Mouse (Mus musculus) hindbrain, postnatal 0 days (tissue): ENCODE data around the gene Fhdc1. TPM values are rescaled to one million over a fixed set of nuclear protein-coding genes. Genes with fewer than 3 reads are reported as not detected.

ENCODE experiments used
- ATAC-seq: fragments of 200-750 bp; cut with Nextera tagmentation; 2 replicates; pipeline ENCODE4 v1.8.0; 2017; ENCODE audit warnings: mild to moderate bottlenecking, moderate TSS enrichment, moderate library complexity
- DNase-seq: peaks from one replicate; pipeline ENCODE4 v3.0.0-alpha.2; 2015; ENCODE audit warnings: low spot score
- H3K27ac ChIP-seq: fragments of 300-500 bp; sonication (generic); 2 replicates; pipeline ENCODE4 v1.5.1; 2014; ENCODE audit warnings: mild to moderate bottlenecking
- H3K27me3 ChIP-seq: fragments of 300-500 bp; sonication (generic); 2 replicates; pipeline ENCODE4 v1.6.1; 2014; ENCODE audit warnings: low read length, mixed read lengths; ENCODE audit not compliant: insufficient read depth
- H3K36me3 ChIP-seq: fragments of 300-500 bp; sonication (generic); 2 replicates; pipeline ENCODE4 v1.6.1; 2014; ENCODE audit warnings: low read length, mixed read lengths; ENCODE audit not compliant: insufficient read depth
- H3K4me1 ChIP-seq: fragments of 300-500 bp; sonication (generic); 2 replicates; pipeline ENCODE4 v1.6.1; 2014; ENCODE audit warnings: antibody characterized with exemption, low read length, mixed read lengths; ENCODE audit not compliant: insufficient read depth
- H3K4me2 ChIP-seq: fragments of 300-500 bp; sonication (generic); 2 replicates; pipeline ENCODE4 v1.6.1; 2014; ENCODE audit warnings: low read depth, mild to moderate bottlenecking, low read length, moderate library complexity, mixed read lengths
- H3K4me3 ChIP-seq: fragments of 300-500 bp; sonication (generic); 2 replicates; pipeline ENCODE4 v1.5.1; 2014; ENCODE audit warnings: low read length
- H3K9ac ChIP-seq: fragments of 300-500 bp; sonication (generic); replicated peaks from 2 replicates; pipeline ENCODE4 v1.6.1; 2014; ENCODE audit warnings: mild to moderate bottlenecking, low read length, moderate library complexity, mixed read lengths
- H3K9me3 ChIP-seq: fragments of 300-500 bp; sonication (generic); 2 replicates; pipeline ENCODE4 v1.6.1; 2016; ENCODE audit warnings: low read length, mixed read lengths
- CTCF ChIP-seq: IDR thresholded peaks from 2 replicates; pipeline ENCODE4 v1.5.1; 2016; ENCODE audit warnings: antibody characterized with exemption, control low read depth, low read depth
- WGBS: fragments of 180-500 bp; shearing (Covaris S2); extraction: QIAGEN DNeasy Blood & Tissue Kit; methylation state at CpG from one replicate; pipeline ENCODE4 v1.1.7; 2014; 5-methylcytosine and 5-hydroxymethylcytosine counted together
- polyA plus RNA-seq: library from polyadenylated mRNA; unstranded; fragments of >200 nt; fragmentation: Nextera tagmentation; extraction: Ambion mirVana; gene quantifications from 2 replicates; pipeline ENCODE4 v1.2.1, GENCODE M21; 2015
- total RNA-seq: library from RNA; depleted of rRNA; stranded (reverse); fragments of >200 nt; gene quantifications from 2 replicates; pipeline ENCODE4 v1.2.3, GENCODE M21; 2014; rRNA removed

The Fhdc1 gene
- total and polyA plus RNA-seq, 2 experiments from 2014 or later: 3.5 to 7.7 TPM

GRCm38 (mm10) chr3:84405523-84405922 lies 74.7 kb downstream of the Fhdc1 start:
- TF ChIP-seq CTCF: no peak

GRCm38 (mm10) chr3:84403389-84403788 lies 76.8 kb downstream of the Fhdc1 start:
- no peak overlapping the region for H3K4me2 ChIP-seq
- no peak overlapping the region for H3K9ac ChIP-seq
- H3K36me3 ChIP-seq: no peaks in the 10 kb centered on the region
- no peak overlapping the region for H3K4me3 ChIP-seq
- no peaks in the 10 kb centered on the region for H3K4me1 ChIP-seq
- H3K27ac ChIP-seq: no peak overlapping the region
- no peaks in the 10 kb centered on the region for H3K9me3 ChIP-seq
- ATAC-seq (no peak), DNase-seq (peak; percentile 34)
- no peaks in the 10 kb centered on the region for H3K27me3 ChIP-seq
- TF ChIP-seq CTCF: no peak
- 27% methylated on average over 5 of the region's 5 CpGs for WGBS

More at GRCm38 (mm10) chr3:84405523-84405922, 74.7 kb downstream of the Fhdc1 start:
- H3K9ac ChIP-seq: no peak overlapping the region
- DNase-seq (no peak), ATAC-seq (no peak)
- H3K36me3 ChIP-seq: no peaks in the 10 kb centered on the region
- WGBS: 79% methylated on average over 4 of the region's 4 CpGs
- no peaks in the 10 kb centered on the region for H3K27me3 ChIP-seq
- H3K9me3 ChIP-seq: no peaks in the 10 kb centered on the region
- no peak overlapping the region for H3K4me2 ChIP-seq
- no peaks in the 10 kb centered on the region for H3K4me1 ChIP-seq
- no peak overlapping the region for H3K27ac ChIP-seq
- H3K4me3 ChIP-seq: no peak overlapping the region

GRCm38 (mm10) chr3:84402716-84403115 lies 77.5 kb downstream of the Fhdc1 start:
- DNase-seq (no peak), ATAC-seq (no peak)
- H3K4me3 ChIP-seq: no peak overlapping the region
- no peaks in the 10 kb centered on the region for H3K36me3 ChIP-seq
- H3K9me3 ChIP-seq: no peaks in the 10 kb centered on the region
- no peak overlapping the region for H3K27ac ChIP-seq
- no peak overlapping the region for H3K4me2 ChIP-seq
- no peaks in the 10 kb centered on the region for H3K4me1 ChIP-seq
- TF ChIP-seq CTCF: no peak
- 13% methylated on average over 2 of the region's 2 CpGs for WGBS
- H3K27me3 ChIP-seq: no peaks in the 10 kb centered on the region
- H3K9ac ChIP-seq: no peak overlapping the region

GRCm38 (mm10) chr3:84397976-84398375 lies 82.3 kb downstream of the Fhdc1 start:
- Histone ChIP-seq H3K9ac (no peak overlapping the region), H3K9me3 (no peaks in the 10 kb centered on the region), H3K36me3 (no peaks in the 10 kb centered on the region), H3K4me2 (no peak overlapping the region), H3K4me1 (no peaks in the 10 kb centered on the region), H3K27ac (no peak overlapping the region), H3K4me3 (no peak overlapping the region), H3K27me3 (no peaks in the 10 kb centered on the region)
- 28% methylated on average over 4 of the region's 4 CpGs for WGBS
- TF ChIP-seq CTCF: no peak
- peak; percentile 30 for DNase-seq
- no peak for ATAC-seq

- ATAC-seq: no peak
- no peak for DNase-seq
- Histone ChIP-seq H3K4me3 (no peak overlapping the region), H3K4me2 (no peak overlapping the region), H3K36me3 (no peaks in the 10 kb centered on the region), H3K9ac (no peak overlapping the region), H3K27ac (no peak overlapping the region), H3K27me3 (no peaks in the 10 kb centered on the region), H3K4me1 (no peaks in the 10 kb centered on the region), H3K9me3 (no peaks in the 10 kb centered on the region)
- TF ChIP-seq CTCF: no peak
- 94% methylated on average over 2 of the region's 2 CpGs for WGBS
Observed at GRCm38 (mm10) chr3:84396240-84396639, 84.0 kb downstream of the Fhdc1 start.

GRCm38 (mm10) chr3:84395840-84396239 lies 84.4 kb downstream of the Fhdc1 start:
- no peak for TF ChIP-seq CTCF
- DNase-seq: no peak
- Histone ChIP-seq H3K9ac (no peak overlapping the region), H3K27ac (no peak overlapping the region), H3K36me3 (no peaks in the 10 kb centered on the region), H3K4me1 (no peaks in the 10 kb centered on the region), H3K4me3 (no peak overlapping the region), H3K27me3 (no peaks in the 10 kb centered on the region), H3K4me2 (no peak overlapping the region), H3K9me3 (no peaks in the 10 kb centered on the region)
- ATAC-seq: no peak

- Histone ChIP-seq H3K9ac (no peak overlapping the region), H3K27me3 (no peaks in the 10 kb centered on the region), H3K27ac (no peak overlapping the region), H3K4me2 (no peak overlapping the region), H3K36me3 (no peaks in the 10 kb centered on the region), H3K4me1 (no peaks in the 10 kb centered on the region), H3K4me3 (no peak overlapping the region), H3K9me3 (no peaks in the 10 kb centered on the region)
- no peak for TF ChIP-seq CTCF
- WGBS: 82% methylated on average over 8 of the region's 8 CpGs
- ATAC-seq (no peak), DNase-seq (no peak)
Observed at GRCm38 (mm10) chr3:84394841-84395447, 85.3 kb downstream of the Fhdc1 start.

Other genes starting within 250 kb of the Fhdc1 start
- 217 and 236 TPM in 2 replicates for gene Trim2, start 173.6 kb downstream of the Fhdc1 start, total RNA-seq
- gene Trim2, start 173.6 kb downstream of the Fhdc1 start, polyA plus RNA-seq: 116 and 130 TPM in 2 replicates
- 15.3 and 15.4 TPM in 2 replicates for gene Arfip1, start 102.2 kb upstream of the Fhdc1 start, total RNA-seq
- 22.8 and 23.5 TPM in 2 replicates for gene Arfip1, start 102.2 kb upstream of the Fhdc1 start, polyA plus RNA-seq
- not detected in 2 replicates for gene Tigd4, start 113.1 kb upstream of the Fhdc1 start, total RNA-seq
- gene Tigd4, start 113.1 kb upstream of the Fhdc1 start, polyA plus RNA-seq: 0.06 TPM in 1 of 2 replicates, not detected in the other
- gene Tmem154, start 185.8 kb upstream of the Fhdc1 start, total RNA-seq: 0.37 and 0.90 TPM in 2 replicates
- 0.89 and 1.00 TPM in 2 replicates for gene Tmem154, start 185.8 kb upstream of the Fhdc1 start, polyA plus RNA-seq